Mouse (Mus musculus) G1E-ER4 (cell line): ENCODE results near the gene Fam102a. TPM values are rescaled to one million over a fixed set of nuclear protein-coding genes. Genes with fewer than 3 reads are reported as not detected.

Source experiments
- GATA1 ChIP-seq: IDR thresholded peaks from one replicate; pipeline ENCODE4 v1.8.0; 2012; ENCODE audit warnings: low read length, inconsistent platforms
- polyA plus RNA-seq: library from polyadenylated mRNA; stranded (reverse); fragments of >175 nt; gene quantifications from 2 replicates; pipeline ENCODE4 v1.2.3, GENCODE M21; 2012

The Fam102a gene
- polyA plus RNA-seq, 1 experiment: 11.4 TPM

GRCm38 (mm10) chr2:32506673-32507668 is 28.2 kb upstream of the Fam102a start:
- TF ChIP-seq GATA1: no peak

GRCm38 (mm10) chr2:32507906-32508305 is 27.2 kb upstream of the Fam102a start:
- TF ChIP-seq GATA1: no peak

GRCm38 (mm10) chr2:32509287-32509686 is 25.8 kb upstream of the Fam102a start:
- TF ChIP-seq GATA1: no peak

GRCm38 (mm10) chr2:32509896-32510295 is 25.2 kb upstream of the Fam102a start:
- no peak for TF ChIP-seq GATA1

GRCm38 (mm10) chr2:32512592-32512991 is 22.5 kb upstream of the Fam102a start:
- TF ChIP-seq GATA1: no peak

- TF ChIP-seq GATA1: no peak
These were observed 20.8 kb upstream of the Fam102a start for GRCm38 (mm10) chr2:32514335-32514734.

- no peak for TF ChIP-seq GATA1
These were observed 17.8 kb upstream of the Fam102a start for GRCm38 (mm10) chr2:32517233-32517867.

- TF ChIP-seq GATA1: no peak
These were observed 14.8 kb upstream of the Fam102a start for GRCm38 (mm10) chr2:32520034-32520990.

GRCm38 (mm10) chr2:32524536-32525031 is 10.5 kb upstream of the Fam102a start:
- TF ChIP-seq GATA1: no peak

- no peak for TF ChIP-seq GATA1
These were observed 9.3 kb upstream of the Fam102a start for GRCm38 (mm10) chr2:32525816-32526215.

GRCm38 (mm10) chr2:32527468-32527966 is 7.6 kb upstream of the Fam102a start:
- TF ChIP-seq GATA1: no peak

GRCm38 (mm10) chr2:32528326-32528725 is 6.8 kb upstream of the Fam102a start:
- TF ChIP-seq GATA1: no peak

- TF ChIP-seq GATA1: no peak
These were observed 4.7 kb upstream of the Fam102a start for GRCm38 (mm10) chr2:32530479-32530878.

GRCm38 (mm10) chr2:32533163-32533562 is 2.0 kb upstream of the Fam102a start:
- no peak for TF ChIP-seq GATA1
